Mouse (Mus musculus) midbrain, embryonic 14.5 days (tissue): ENCODE results near the gene Slc9a7. TPM values are rescaled to one million over a fixed set of nuclear protein-coding genes. Genes with fewer than 3 reads are reported as not detected.
A peak's percentile ranks its signal among the peaks of the same experiment; 100 is the strongest.

Experiments used
- ATAC-seq: fragments of 200-750 bp; cut with Nextera tagmentation; 2 replicates; pipeline ENCODE4 v1.8.0; 2017; ENCODE audit warnings: moderate number of reproducible peaks, moderate library complexity; ENCODE audit not compliant: low FRiP score, low TSS enrichment
- DNase-seq: peaks from one replicate; pipeline ENCODE4 v3.0.0-alpha.2; 2015
- H3K27ac ChIP-seq: fragments of 300-500 bp; sonication (generic); replicated peaks from 2 replicates; pipeline ENCODE4 v1.5.1; 2014; ENCODE audit warnings: mild to moderate bottlenecking, low read depth, low read length, moderate library complexity
- H3K27me3 ChIP-seq: fragments of 300-500 bp; sonication (generic); 2 replicates; pipeline ENCODE4 v1.6.1; 2014; ENCODE audit warnings: low read length, control low read depth, mixed read lengths; ENCODE audit not compliant: control insufficient read depth, insufficient read depth
- H3K36me3 ChIP-seq: fragments of 300-500 bp; sonication (generic); 2 replicates; pipeline ENCODE4 v1.6.1; 2014; ENCODE audit warnings: low read length, control low read depth; ENCODE audit not compliant: control insufficient read depth, insufficient read depth
- H3K4me1 ChIP-seq: fragments of 300-500 bp; sonication (generic); 2 replicates; pipeline ENCODE4 v1.6.1; 2014; ENCODE audit warnings: mild to moderate bottlenecking, antibody characterized with exemption, low read length, control low read depth; ENCODE audit not compliant: control insufficient read depth, insufficient read depth
- H3K4me2 ChIP-seq: fragments of 300-500 bp; sonication (generic); 2 replicates; pipeline ENCODE4 v1.6.1; 2014; ENCODE audit warnings: mild to moderate bottlenecking, low read length, moderate library complexity
- H3K4me3 ChIP-seq: fragments of 300-500 bp; sonication (generic); replicated peaks from 2 replicates; pipeline ENCODE4 v1.5.1; 2014; ENCODE audit warnings: low read depth, low read length
- H3K9ac ChIP-seq: fragments of 300-500 bp; sonication (generic); replicated peaks from 2 replicates; pipeline ENCODE4 v1.6.1; 2014; ENCODE audit warnings: mild to moderate bottlenecking, low read length, moderate library complexity
- H3K9me3 ChIP-seq: fragments of 300-500 bp; sonication (generic); 2 replicates; pipeline ENCODE4 v1.6.1; 2016; ENCODE audit warnings: low read length, control low read depth, mixed read lengths; ENCODE audit not compliant: control insufficient read depth
- WGBS: fragments of 180-500 bp; shearing (Covaris S2); extraction: QIAGEN DNeasy Blood & Tissue Kit; methylation state at CpG from one replicate; pipeline ENCODE4 v1.1.7; 2014; 5-methylcytosine and 5-hydroxymethylcytosine counted together
- polyA plus RNA-seq: library from polyadenylated mRNA; unstranded; fragments of >200 nt; fragmentation: Nextera tagmentation; extraction: Ambion mirVana; gene quantifications from 2 replicates; pipeline ENCODE4 v1.2.1, GENCODE M21; 2014

Gene Slc9a7
- polyA plus RNA-seq, 1 experiment from 2014 or later, result 12.2 TPM

DNA sequence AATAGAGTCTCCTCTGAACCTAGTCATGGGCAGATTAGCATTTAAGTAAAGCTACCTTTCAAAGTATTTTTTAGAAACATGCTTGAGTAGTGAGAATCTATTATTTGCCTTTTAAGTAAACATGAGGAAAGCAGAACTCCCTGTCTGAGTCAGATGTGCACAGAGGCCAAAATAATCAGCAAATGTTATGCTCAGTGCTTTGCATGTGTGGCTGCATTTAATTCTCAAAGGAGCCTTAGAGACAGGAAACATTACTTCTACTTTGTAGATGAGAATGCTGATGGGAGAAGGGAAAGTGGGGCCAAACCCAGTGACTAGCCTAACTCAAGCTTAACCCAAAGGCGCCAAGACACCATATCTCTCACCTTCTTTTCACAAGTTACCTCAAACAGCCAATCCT, 114.8 kb downstream of the Slc9a7 start:
- no peak overlapping the region for H3K9ac ChIP-seq
- H3K27ac ChIP-seq, result no peak overlapping the region
- H3K36me3 ChIP-seq, result no peaks in the 10 kb centered on the region
- H3K4me2 ChIP-seq, result no peak overlapping the region
- H3K27me3 ChIP-seq, result no peaks in the 10 kb centered on the region
- no peaks in the 10 kb centered on the region for H3K4me1 ChIP-seq
- WGBS, result 70% methylated on average over 1 of the region's 1 CpGs
- ATAC-seq (no peak), DNase-seq (no peak)
- no peak overlapping the region for H3K4me3 ChIP-seq
- H3K9me3 ChIP-seq, result no peaks in the 10 kb centered on the region

DNA sequence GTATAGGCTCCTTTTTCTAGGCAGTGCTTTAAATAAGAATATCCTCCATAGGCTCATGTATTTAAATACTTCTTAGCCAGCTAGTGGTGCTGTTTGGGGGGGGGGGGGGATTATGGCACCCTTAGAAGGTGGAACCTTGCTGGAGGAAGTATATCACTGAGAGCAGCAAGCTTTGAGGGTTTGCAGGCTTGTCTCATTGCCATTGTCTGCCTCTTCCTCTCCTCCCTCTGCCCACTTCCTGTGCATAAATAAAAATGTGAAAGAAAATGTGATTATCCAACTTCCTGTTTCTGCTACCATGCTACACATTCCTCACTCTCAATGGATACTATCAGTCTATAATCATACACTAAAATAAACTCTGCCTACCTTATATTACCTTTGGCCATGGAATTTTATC, 123.2 kb downstream of the Slc9a7 start:
- no peaks in the 10 kb centered on the region for H3K27me3 ChIP-seq
- H3K4me3 ChIP-seq, result no peak overlapping the region
- H3K4me1 ChIP-seq, result no peaks in the 10 kb centered on the region
- no peak overlapping the region for H3K27ac ChIP-seq
- no peaks in the 10 kb centered on the region for H3K36me3 ChIP-seq
- H3K9me3 ChIP-seq, result no peaks in the 10 kb centered on the region
- ATAC-seq (no peak), DNase-seq (no peak)
- no peak overlapping the region for H3K4me2 ChIP-seq
- H3K9ac ChIP-seq, result no peak overlapping the region

DNA sequence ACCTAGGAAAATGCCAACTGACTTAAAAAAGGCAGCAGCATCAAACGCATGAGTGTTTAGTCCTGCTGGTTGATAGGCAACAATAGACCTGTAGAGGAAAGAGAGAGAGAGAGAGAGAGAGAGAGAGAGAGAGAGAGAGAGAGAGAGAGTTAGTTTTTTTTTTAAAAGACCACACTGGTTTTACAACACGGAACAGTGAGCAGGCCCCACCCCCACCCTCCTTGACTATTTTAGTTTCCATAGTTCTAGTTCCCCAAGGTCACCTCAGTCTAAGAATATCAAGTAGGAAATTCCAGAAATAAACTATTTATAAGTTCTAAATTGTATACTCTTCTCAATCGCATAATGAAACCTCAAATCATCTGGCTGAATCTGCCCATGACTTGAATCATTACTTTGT, 126.6 kb downstream of the Slc9a7 start:
- Histone ChIP-seq H3K4me2 (no peak overlapping the region), H3K9me3 (no peaks in the 10 kb centered on the region), H3K36me3 (no peaks in the 10 kb centered on the region), H3K9ac (no peak overlapping the region), H3K4me1 (no peaks in the 10 kb centered on the region), H3K27ac (no peak overlapping the region), H3K27me3 (no peaks in the 10 kb centered on the region), H3K4me3 (no peak overlapping the region)
- 66% methylated on average over 3 of the region's 3 CpGs for WGBS
- DNase-seq (no peak), ATAC-seq (no peak)

DNA sequence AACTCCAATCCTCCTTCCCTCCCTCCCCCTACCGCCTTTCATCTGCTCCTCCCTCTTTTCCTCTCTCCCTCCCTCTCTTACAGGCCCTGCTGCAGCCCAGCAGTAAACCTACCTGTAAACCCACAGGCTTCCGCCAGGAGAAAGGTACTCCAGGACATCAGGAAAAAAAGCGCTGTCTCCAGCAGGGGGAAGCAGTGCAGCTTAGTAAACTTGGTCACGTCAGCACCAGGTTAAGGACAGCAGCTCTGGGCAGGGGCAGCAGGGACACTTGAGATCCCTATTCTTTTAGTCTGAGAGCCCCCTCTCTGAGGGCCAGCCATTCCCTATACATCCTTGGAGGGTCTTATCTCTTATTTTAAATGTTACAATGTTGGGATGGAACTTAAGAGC, 129.3 kb downstream of the Slc9a7 start:
- no peaks in the 10 kb centered on the region for H3K36me3 ChIP-seq
- no peaks in the 10 kb centered on the region for H3K9me3 ChIP-seq
- whole genome bisulfite sequencing, result 28% methylated on average over 4 of the region's 4 CpGs
- ATAC-seq (no peak; the same call in 1 of the 2 replicates), DNase-seq (peak; percentile 73)
- no peak overlapping the region for H3K27ac ChIP-seq
- no peak overlapping the region for H3K4me2 ChIP-seq
- H3K4me1 ChIP-seq, result no peaks in the 10 kb centered on the region
- H3K9ac ChIP-seq, result no peak overlapping the region
- no peak overlapping the region for H3K4me3 ChIP-seq
- H3K27me3 ChIP-seq, result no peaks in the 10 kb centered on the region

DNA sequence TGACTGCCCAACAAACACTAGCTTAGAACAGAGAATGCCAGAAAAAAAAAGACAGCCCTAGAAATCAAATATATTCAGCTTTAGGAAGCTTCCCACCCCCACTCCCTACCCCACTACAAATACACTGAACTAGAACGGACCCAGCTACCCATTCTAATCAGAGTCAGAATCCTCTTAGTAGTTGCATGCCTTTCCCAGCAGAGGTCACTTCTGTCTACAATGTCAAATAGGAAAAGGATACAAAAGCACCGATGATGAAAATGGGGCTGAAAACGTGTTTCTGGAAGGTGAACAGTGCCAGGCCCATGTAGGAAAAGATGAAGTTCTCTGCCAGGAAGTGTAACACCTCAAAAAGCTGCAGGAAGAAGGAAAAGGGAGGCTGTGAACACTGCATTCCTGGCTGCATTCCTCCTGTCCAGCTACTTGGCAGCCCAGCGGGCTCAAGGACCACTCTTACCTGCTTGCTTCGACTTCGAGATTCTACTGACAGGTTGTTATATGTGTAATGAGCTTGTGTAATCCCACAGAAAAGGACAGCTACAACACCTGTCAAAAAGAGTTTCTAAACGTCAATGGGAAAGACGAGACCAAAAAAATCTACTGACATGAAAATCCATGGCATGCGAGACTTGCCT, 129.8 kb downstream of the Slc9a7 start:
- H3K9ac ChIP-seq, result no peak overlapping the region
- DNase-seq, result peak; percentile 37
- no peak overlapping the region for H3K27ac ChIP-seq
- H3K4me2 ChIP-seq, result no peak overlapping the region
- H3K27me3 ChIP-seq, result no peaks in the 10 kb centered on the region
- H3K4me1 ChIP-seq, result no peaks in the 10 kb centered on the region
- ATAC-seq, result no peak
- WGBS, result 55% methylated on average over 9 of the region's 9 CpGs
- H3K4me3 ChIP-seq, result no peak overlapping the region
- no peaks in the 10 kb centered on the region for H3K9me3 ChIP-seq
- no peaks in the 10 kb centered on the region for H3K36me3 ChIP-seq

DNA sequence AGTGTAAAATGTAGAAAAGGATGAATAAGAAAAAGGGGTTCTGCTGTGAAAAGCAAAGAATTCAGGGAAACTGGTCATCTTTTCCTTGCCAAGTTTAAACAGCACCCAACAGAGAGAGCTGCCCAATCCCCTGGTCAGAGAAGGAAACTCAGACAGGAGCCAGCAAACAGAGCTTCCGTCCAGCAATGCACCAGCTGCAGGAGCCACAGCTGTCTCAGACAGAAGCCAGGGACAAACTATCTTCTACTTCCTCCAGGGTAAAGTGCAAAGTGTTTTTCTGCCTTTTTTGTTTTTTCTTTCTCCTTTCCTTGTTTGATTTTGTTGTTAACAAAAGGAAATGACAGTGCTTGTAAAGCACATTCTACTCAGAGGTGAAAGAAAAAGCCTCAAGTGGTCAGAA, 131.3 kb downstream of the Slc9a7 start:
- Histone ChIP-seq H3K4me2 (no peak overlapping the region), H3K9me3 (no peaks in the 10 kb centered on the region), H3K27ac (no peak overlapping the region), H3K4me3 (no peak overlapping the region), H3K36me3 (no peaks in the 10 kb centered on the region), H3K9ac (no peak overlapping the region), H3K4me1 (no peaks in the 10 kb centered on the region), H3K27me3 (no peaks in the 10 kb centered on the region)
- ATAC-seq, result no peak
- WGBS, result 50% methylated on average over 1 of the region's 1 CpGs
- DNase-seq, result no peak

DNA sequence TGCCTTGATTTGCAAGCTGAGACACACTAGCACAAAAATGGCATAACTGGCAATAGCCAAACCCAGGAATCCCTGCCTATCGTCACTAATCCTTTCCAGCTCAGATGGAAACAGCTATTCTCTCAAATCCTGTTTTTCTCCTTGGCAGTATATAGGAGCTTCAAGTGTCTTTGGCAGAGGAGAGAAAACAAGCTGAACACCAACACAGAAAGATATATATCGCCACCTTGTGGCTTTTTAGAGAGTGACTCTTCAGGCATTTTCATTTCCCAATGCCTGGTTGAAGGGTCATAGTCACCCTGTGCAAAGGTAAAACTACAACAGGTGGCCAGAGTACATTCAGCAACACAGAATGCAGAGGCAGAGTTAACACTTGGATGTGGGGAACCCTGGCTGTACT, 134.1 kb downstream of the Slc9a7 start:
- DNase-seq, result peak; percentile 52
- 17% methylated on average over 2 of the region's 2 CpGs for WGBS

DNA sequence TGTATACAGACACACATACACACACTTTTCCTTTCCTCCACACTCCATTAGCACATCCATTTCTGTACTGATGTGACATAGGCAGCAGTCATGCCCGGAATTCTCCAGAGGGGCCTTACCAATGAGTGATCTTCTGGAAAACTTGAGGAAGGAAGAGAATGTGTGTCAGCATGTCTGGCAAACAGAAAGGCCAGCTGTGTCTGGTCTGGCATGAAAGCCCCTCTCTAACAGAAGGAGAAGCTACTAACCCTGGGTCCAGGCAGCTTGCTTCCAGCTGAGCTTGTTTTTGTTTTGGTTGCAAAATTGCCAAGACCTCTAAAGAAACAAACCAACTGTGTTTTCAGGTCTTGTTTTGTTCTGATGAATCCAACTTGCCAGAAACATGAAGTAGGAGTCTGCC, 162.1 kb downstream of the Slc9a7 start:
- Histone ChIP-seq H3K9me3 (no peaks in the 10 kb centered on the region), H3K27me3 (no peaks in the 10 kb centered on the region), H3K36me3 (no peaks in the 10 kb centered on the region), H3K4me3 (no peak overlapping the region), H3K4me2 (no peak overlapping the region), H3K27ac (no peak overlapping the region), H3K4me1 (no peaks in the 10 kb centered on the region), H3K9ac (no peak overlapping the region)
- ATAC-seq, result no peak
- no peak for DNase-seq
- 82% methylated on average over 1 of the region's 1 CpGs for WGBS

More for the DNA sequence above, 134.1 kb downstream of the Slc9a7 start:
- peak; percentile 40; the same call in 1 of the 2 replicates for ATAC-seq
- Histone ChIP-seq H3K27ac (no peak overlapping the region), H3K4me3 (no peak overlapping the region), H3K9me3 (no peaks in the 10 kb centered on the region), H3K36me3 (no peaks in the 10 kb centered on the region), H3K4me2 (no peak overlapping the region), H3K4me1 (no peaks in the 10 kb centered on the region), H3K27me3 (no peaks in the 10 kb centered on the region), H3K9ac (no peak overlapping the region)

DNA sequence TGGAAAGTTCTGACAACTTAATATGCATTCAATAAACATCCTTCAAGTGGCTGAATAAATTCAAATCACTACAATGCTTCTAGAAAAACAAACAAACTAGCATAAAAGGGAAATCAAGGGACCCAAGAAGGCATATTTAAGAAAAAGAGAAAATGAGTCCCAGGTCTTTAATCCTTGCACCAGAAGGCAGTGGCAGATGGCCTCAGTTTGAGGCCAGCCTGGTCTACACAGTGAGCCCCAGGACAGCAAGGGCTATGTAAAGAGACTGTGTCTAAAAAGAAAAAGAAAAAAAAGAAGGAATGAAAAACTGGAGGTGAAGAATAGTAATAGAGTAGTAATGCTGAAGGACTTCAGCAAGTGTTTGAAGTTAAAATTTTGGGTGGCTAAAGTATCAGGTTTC, 162.7 kb downstream of the Slc9a7 start:
- ATAC-seq, result no peak

More for the DNA sequence above, 162.7 kb downstream of the Slc9a7 start:
- Histone ChIP-seq H3K4me1 (no peaks in the 10 kb centered on the region), H3K27ac (no peak overlapping the region), H3K4me3 (no peak overlapping the region), H3K27me3 (no peaks in the 10 kb centered on the region), H3K4me2 (no peak overlapping the region), H3K36me3 (no peaks in the 10 kb centered on the region), H3K9ac (no peak overlapping the region), H3K9me3 (no peaks in the 10 kb centered on the region)
- DNase-seq, result no peak
